Mouse (Mus musculus): Measurements from ENCODE around the gene Dhx15.

The Dhx15 gene

DNA sequence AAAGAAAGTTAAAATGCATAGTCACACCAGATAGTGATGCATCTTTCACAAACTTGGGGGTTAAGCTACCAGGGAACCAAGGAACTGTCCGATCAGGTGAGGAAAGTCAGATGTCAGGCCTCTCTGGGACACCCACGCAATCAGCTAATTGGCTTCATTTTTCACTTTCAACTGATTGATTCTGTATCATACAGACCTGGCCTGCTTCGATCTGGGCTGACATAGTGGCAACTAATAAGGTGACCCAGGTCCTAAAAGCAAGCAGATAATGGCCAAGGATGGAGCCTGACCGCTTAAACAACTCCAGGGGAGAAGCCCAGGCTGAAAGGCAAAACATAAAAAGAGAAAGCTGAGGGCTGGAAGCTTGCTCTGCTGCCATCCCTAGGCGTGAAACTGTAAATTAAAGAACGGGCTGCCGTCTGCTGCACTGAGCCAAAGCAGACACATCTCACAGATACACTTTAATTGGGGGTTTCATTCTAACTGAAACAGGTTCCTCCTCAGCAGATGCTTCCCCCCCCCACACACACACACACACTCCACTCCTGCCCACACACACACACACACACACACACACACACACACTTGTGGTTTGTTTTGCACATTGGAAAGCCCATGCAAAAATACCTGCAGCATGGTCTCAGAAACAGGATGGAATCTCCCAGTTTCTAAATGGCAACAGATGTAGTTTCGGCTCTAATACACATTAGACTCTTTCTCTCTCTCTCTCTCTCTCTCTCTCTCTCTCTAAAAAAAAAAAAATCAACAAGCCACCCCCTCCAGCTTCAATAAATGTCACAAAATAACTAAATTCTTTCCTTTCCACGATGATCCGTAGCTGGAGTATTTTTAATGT lies 79.3 kb downstream of the Dhx15 start:
- DNase-seq (ENCODE audit: low spot score) = no peak

Measured in layer of hippocampus, adult 9-10 months (tissue).